8 mouse cellular contexts compared by ENCODE assay signal in the genomic region with DNA sequence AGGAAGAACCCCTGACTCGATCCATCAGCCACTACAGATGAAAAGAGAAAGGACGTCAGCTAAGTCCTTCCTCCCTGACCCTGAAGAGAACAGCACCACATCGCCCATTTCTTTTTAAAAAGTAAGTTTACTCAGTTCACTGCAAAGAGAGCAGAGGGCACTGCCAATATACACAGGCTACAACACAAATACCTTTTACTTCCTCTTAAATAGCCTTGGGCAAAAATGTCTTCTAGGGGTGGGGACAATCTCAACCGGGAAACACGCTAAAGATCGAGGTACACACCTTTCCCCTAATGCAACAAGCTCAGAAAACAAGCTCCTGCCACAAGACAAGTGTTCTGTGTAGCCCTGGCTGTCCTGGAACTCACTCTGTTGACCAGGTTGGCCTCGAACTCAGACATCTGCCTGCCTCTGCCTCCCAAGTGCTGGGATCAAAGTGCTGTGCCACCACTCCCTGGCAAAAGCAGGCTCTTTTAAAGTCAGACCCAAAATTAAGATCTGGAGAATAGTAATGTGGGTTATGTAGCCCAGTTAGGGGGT. TPM values are rescaled to one million over a fixed set of nuclear protein-coding genes. Genes with fewer than 3 reads are reported as not detected.
DNase-seq lines count a peak whose midpoint lies in the region; ATAC-seq lines count a peak whose summit lies in the region.

No protein-coding gene starts in this region.

- peaks cover 58% of the 10 kb centered on the region for H3K36me3 ChIP-seq in erythroblast, embryonic 14.5 days (ENCODE audit: control insufficient read depth)
- peaks cover 55% of the 10 kb centered on the region for H3K36me3 ChIP-seq in liver, embryonic 12.5 days
- peaks cover 40% of the 10 kb centered on the region for H3K36me3 ChIP-seq in stomach, embryonic 14.5 days (ENCODE audit: control insufficient read depth, insufficient read depth, low read length)

- no peak for ATAC-seq in erythroblast, adult 5-6 weeks (replicated peaks; ENCODE audit: low FRiP score, poor library complexity, severe bottlenecking)
- ATAC-seq in liver, embryonic 12.5 days, result no peak
- ATAC-seq in stomach, embryonic 14.5 days (ENCODE audit: insufficient number of reproducible peaks, insufficient read depth, low FRiP score, low read depth), result no peak

- H3K27ac ChIP-seq in liver, embryonic 12.5 days, result peak overlapping the region; percentile 98
- H3K27ac ChIP-seq in stomach, embryonic 14.5 days (ENCODE audit: low read length), result peak overlapping the region; percentile 11; the same call in 1 of the 2 replicates

- H3K4me2 ChIP-seq in liver, embryonic 12.5 days, result peak overlapping the region; percentile 90
- peak overlapping the region; percentile 87 for H3K4me2 ChIP-seq in stomach, embryonic 14.5 days (replicated peaks; ENCODE audit: low read depth, low read length)

- H3K27me3 ChIP-seq in erythroblast, embryonic 14.5 days (ENCODE audit: control insufficient read depth), result no peaks in the 10 kb centered on the region
- no peaks in the 10 kb centered on the region for H3K27me3 ChIP-seq in liver, embryonic 12.5 days (replicated peaks)
- H3K27me3 ChIP-seq in stomach, embryonic 14.5 days (ENCODE audit: control insufficient read depth, insufficient read depth, low read length), result no peaks in the 10 kb centered on the region

- peaks cover 84% of the 10 kb centered on the region for H3K4me1 ChIP-seq in erythroblast, embryonic 14.5 days (ENCODE audit: control insufficient read depth)
- H3K4me1 ChIP-seq in liver, embryonic 12.5 days, result peaks cover 86% of the 10 kb centered on the region
- 0 out of 2 replicates have a peak, but pooled peaks cover 6% of the 10 kb centered on the region for H3K4me1 ChIP-seq in stomach, embryonic 14.5 days (ENCODE audit: control insufficient read depth, insufficient read depth, low read length)

- DNase-seq in spleen, postnatal 4 days (ENCODE audit: low spot score in 2 of 2), result peak; percentile 22 to 70
- DNase-seq in spleen, adult 18-20 months, result no peak
- DNase-seq in adipocyte (ENCODE audit: low spot score), result no peak
- no peak for DNase-seq in embryo, embryonic 11 days

- H3K9ac ChIP-seq in liver, embryonic 12.5 days, result peak overlapping the region; percentile 99
- peak overlapping the region; percentile 80; the same call in 1 of the 2 replicates for H3K9ac ChIP-seq in stomach, embryonic 14.5 days (replicated peaks; ENCODE audit: low read depth, low read length)

- H3K9me3 ChIP-seq in erythroblast, embryonic 14.5 days (ENCODE audit: control insufficient read depth, low read length), result no peaks in the 10 kb centered on the region
- no peaks in the 10 kb centered on the region for H3K9me3 ChIP-seq in liver, embryonic 12.5 days (replicated peaks)
- H3K9me3 ChIP-seq in stomach, embryonic 14.5 days (ENCODE audit: control insufficient read depth, low read depth, low read length), result no peaks in the 10 kb centered on the region

- WGBS in liver, embryonic 12.5 days (ENCODE audit: insufficient replicate concordance), result 18% methylated on average over 7 of the region's 7 CpGs
- 69% methylated on average over 7 of the region's 7 CpGs for WGBS in stomach, embryonic 14.5 days

- H3K4me3 ChIP-seq in erythroblast, embryonic 14.5 days (replicated peaks), result peak overlapping the region; percentile 68
- H3K4me3 ChIP-seq in liver, embryonic 12.5 days, result peak overlapping the region; percentile 94
- peak overlapping the region; percentile 82 for H3K4me3 ChIP-seq in stomach, embryonic 14.5 days (ENCODE audit: low read depth, low read length)

RNA-seq across cellular contexts. Expression of a gene that starts 1.6 kb away (rescaled TPM):
- 46.1 and 68.5 TPM in 2 replicates for polyA plus RNA-seq in erythroblast, embryonic 14.5 days (2012)
- 71.5 and 102 TPM in 2 replicates for total RNA-seq in erythroblast, adult 5-6 weeks (2015; ENCODE audit: low replicate concordance)
- 50.3 and 72.4 TPM in 2 replicates for total RNA-seq in erythroblast, adult 5-6 weeks (2017; ENCODE audit: low replicate concordance)
- polyA plus RNA-seq in liver, embryonic 12.5 days (2016; fragmentation: Nextera tagmentation; extraction: Ambion mirVana), result 106 and 110 TPM in 2 replicates
- polyA plus RNA-seq in stomach, embryonic 14.5 days (2014; fragmentation: Nextera tagmentation; extraction: Ambion mirVana), result 59.7 and 60.8 TPM in 2 replicates

Comparison
In these comparisons a context has a peak if more than half of its experiments do, and no peak if none do; other contexts are left out.
1. DNase-seq: peak in spleen, postnatal 4 days (2 of 2); none in spleen, adult 18-20 months (0 of 2), adipocyte (single experiment) and embryo, embryonic 11 days (single experiment).
2. Peak in every context shown above with its lines, with median percentiles within 50 percentile points of each other: H3K4me3 ChIP-seq.